Mouse (Mus musculus) lung, adult 2 months (tissue): ENCODE measurements around the gene Sorcs3.

Experiments
- CTCF ChIP-seq: fragments of 200-500 bp; IDR thresholded peaks from 2 replicates; pipeline ENCODE4 v1.5.1; 2011; ENCODE audit warnings: mild to moderate bottlenecking, low read length, control low read depth; ENCODE audit not compliant: insufficient read depth
- POLR2A ChIP-seq: fragments of 200-500 bp; IDR thresholded peaks from 2 replicates; pipeline ENCODE4 v1.6.1; 2011; ENCODE audit warnings: low read depth, mild to moderate bottlenecking, control low read depth, low read length, borderline replicate concordance; ENCODE audit errors: extremely low read depth

GRCm38 (mm10) chr19:48205929-48206814 lies at the start of gene Sorcs3:
- TF ChIP-seq CTCF (no peak), POLR2A (no peak)
